Mouse (Mus musculus) limb, embryonic 14.5 days (tissue): ENCODE measurements around the gene Frmpd2. TPM values are rescaled to one million over a fixed set of nuclear protein-coding genes. Genes with fewer than 3 reads are reported as not detected.
"Not testable (repeated sequence)": the region's sequence is repeated elsewhere in the genome, so short reads cannot be mapped to it uniquely, and the experiment has no call there.

Source experiments
- ATAC-seq: fragments of 200-750 bp; cut with Nextera tagmentation; 2 replicates; pipeline ENCODE4 v1.8.0; 2017; ENCODE audit warnings: low read depth, moderate number of reproducible peaks, moderate TSS enrichment; ENCODE audit not compliant: low FRiP score
- DNase-seq: peaks from one replicate; pipeline ENCODE4 v3.0.0-alpha.2; 2015; ENCODE audit warnings: low spot score
- H3K27ac ChIP-seq: fragments of 300-500 bp; sonication (generic); replicated peaks from 2 replicates; pipeline ENCODE4 v1.5.1; 2014; ENCODE audit warnings: low read depth, mild to moderate bottlenecking, low read length, moderate library complexity, mixed read lengths
- H3K27me3 ChIP-seq: fragments of 300-500 bp; sonication (generic); 2 replicates; pipeline ENCODE4 v1.6.1; 2014; ENCODE audit warnings: low read length, mixed read lengths; ENCODE audit not compliant: control insufficient read depth, insufficient read depth
- H3K36me3 ChIP-seq: fragments of 300-500 bp; sonication (generic); 2 replicates; pipeline ENCODE4 v1.6.1; 2014; ENCODE audit warnings: mild to moderate bottlenecking, low read length, moderate library complexity, mixed read lengths; ENCODE audit not compliant: control insufficient read depth, insufficient read depth
- H3K4me1 ChIP-seq: fragments of 300-500 bp; sonication (generic); 2 replicates; pipeline ENCODE4 v1.6.1; 2014; ENCODE audit warnings: antibody characterized with exemption, low read length, mixed read lengths; ENCODE audit not compliant: control insufficient read depth, insufficient read depth
- H3K4me2 ChIP-seq: fragments of 300-500 bp; sonication (generic); replicated peaks from 2 replicates; pipeline ENCODE4 v1.6.1; 2014; ENCODE audit warnings: low read depth, mild to moderate bottlenecking, low read length, moderate library complexity; ENCODE audit not compliant: severe bottlenecking
- H3K4me3 ChIP-seq: fragments of 300-500 bp; sonication (generic); replicated peaks from 2 replicates; pipeline ENCODE4 v1.5.1; 2014; ENCODE audit warnings: low read length
- H3K9ac ChIP-seq: fragments of 300-500 bp; sonication (generic); 2 replicates; pipeline ENCODE4 v1.6.1; 2014; ENCODE audit warnings: mild to moderate bottlenecking, low read depth, low read length, moderate library complexity; ENCODE audit not compliant: severe bottlenecking
- H3K9me3 ChIP-seq: fragments of 300-500 bp; sonication (generic); 2 replicates; pipeline ENCODE4 v1.6.1; 2016; ENCODE audit warnings: low read length; ENCODE audit not compliant: control insufficient read depth
- POLR2A ChIP-seq: fragments of 200-500 bp; IDR thresholded peaks from 2 replicates; pipeline ENCODE4 v1.8.0; 2012; ENCODE audit warnings: inconsistent platforms, mild to moderate bottlenecking, moderate library complexity, borderline replicate concordance; ENCODE audit not compliant: insufficient read depth, insufficient read length; ENCODE audit errors: extremely low read depth
- WGBS: fragments of 180-500 bp; shearing (Covaris S2); extraction: QIAGEN DNeasy Blood & Tissue Kit; methylation state at CpG from one replicate; pipeline ENCODE4 v1.1.7; 2014; 5-methylcytosine and 5-hydroxymethylcytosine counted together
- polyA plus RNA-seq, 2 experiments: library from polyadenylated mRNA; depleted of rRNA in 1 of 2; stranded (reverse) in 1 of 2; unstranded in 1 of 2; fragments of >200 nt; fragmentation: Nextera tagmentation in 1 of 2; extraction: Ambion mirVana in 1 of 2; gene quantifications; 2 replicates each; pipeline versions ENCODE4 v1.2.1 to v1.2.3; 2012 to 2014

The Frmpd2 gene
- polyA plus RNA-seq (2012; rRNA removed) = 0.01 TPM in 2 replicates
- polyA plus RNA-seq (2014; fragmentation: Nextera tagmentation; extraction: Ambion mirVana) = not detected in 2 replicates

- TF ChIP-seq POLR2A = no peak
- H3K9me3 ChIP-seq = no peaks in the 10 kb centered on the region
- H3K9ac ChIP-seq = no peak within 1 kb of the TSS
- H3K27ac ChIP-seq = no peak within 1 kb of the TSS
- 46% methylated on average over 3 of the region's 3 CpGs for WGBS
- H3K27me3 ChIP-seq = no peaks in the 10 kb centered on the region
- no peak for DNase-seq
- peaks cover 15% of the 10 kb centered on the region for H3K4me1 ChIP-seq
- H3K4me3 ChIP-seq = no peak within 1 kb of the TSS
- H3K4me2 ChIP-seq = no peak within 1 kb of the TSS
- no peaks in the 10 kb centered on the region for H3K36me3 ChIP-seq
- no peak for ATAC-seq
These were observed at the start of gene Frmpd2 for GRCm38 (mm10) chr14:33471331-33471730. TSS of gene Frmpd2 (plus strand) at chr14:33471696.

- 82% methylated on average over 1 of the region's 1 CpGs for WGBS
- no peaks in the 10 kb centered on the region for H3K4me1 ChIP-seq
- no peak for TF ChIP-seq POLR2A
- ATAC-seq (no peak), DNase-seq (no peak)
- no peak overlapping the region for H3K27ac ChIP-seq
- no peaks in the 10 kb centered on the region for H3K9me3 ChIP-seq
- no peak overlapping the region for H3K9ac ChIP-seq
- no peaks in the 10 kb centered on the region for H3K36me3 ChIP-seq
- no peaks in the 10 kb centered on the region for H3K27me3 ChIP-seq
- H3K4me2 ChIP-seq = no peak overlapping the region
- H3K4me3 ChIP-seq = no peak overlapping the region
These were observed 48.5 kb upstream of the Frmpd2 start for GRCm38 (mm10) chr14:33423003-33423402.

GRCm38 (mm10) chr14:33424124-33424523, 47.4 kb upstream of the Frmpd2 start:
- Histone ChIP-seq H3K4me2 (no peak overlapping the region), H3K4me1 (no peaks in the 10 kb centered on the region), H3K9ac (no peak overlapping the region), H3K27me3 (no peaks in the 10 kb centered on the region), H3K4me3 (no peak overlapping the region), H3K27ac (no peak overlapping the region), H3K9me3 (no peaks in the 10 kb centered on the region), H3K36me3 (no peaks in the 10 kb centered on the region)
- no peak for DNase-seq
- no peak for ATAC-seq
- TF ChIP-seq POLR2A = no peak

- H3K27me3 ChIP-seq, H3K4me2 ChIP-seq, H3K9ac ChIP-seq, H3K27ac ChIP-seq, H3K9me3 ChIP-seq, DNase-seq, H3K4me1 ChIP-seq, ATAC-seq, H3K4me3 ChIP-seq, H3K36me3 ChIP-seq: not testable (repeated sequence)
- 89% methylated on average over 4 of the region's 4 CpGs for WGBS
These were observed 39.0 kb upstream of the Frmpd2 start for GRCm38 (mm10) chr14:33432485-33432884.

GRCm38 (mm10) chr14:33443780-33444179, 27.7 kb upstream of the Frmpd2 start:
- no peaks in the 10 kb centered on the region for H3K36me3 ChIP-seq
- no peak overlapping the region for H3K9ac ChIP-seq
- H3K4me3 ChIP-seq = no peak overlapping the region
- TF ChIP-seq POLR2A = no peak
- peaks cover 14% of the 10 kb centered on the region for H3K4me1 ChIP-seq
- no peak overlapping the region for H3K27ac ChIP-seq
- ATAC-seq (no peak), DNase-seq (no peak)
- 82% methylated on average over 2 of the region's 2 CpGs for WGBS
- H3K9me3 ChIP-seq = no peaks in the 10 kb centered on the region
- no peaks in the 10 kb centered on the region for H3K27me3 ChIP-seq
- H3K4me2 ChIP-seq = no peak overlapping the region

GRCm38 (mm10) chr14:33445962-33446361, 25.5 kb upstream of the Frmpd2 start:
- Histone ChIP-seq H3K4me2 (peak overlapping the region; percentile 56), H3K27me3 (no peaks in the 10 kb centered on the region), H3K4me1 (peaks cover 14% of the 10 kb centered on the region), H3K9ac (peak overlapping the region; percentile 95), H3K27ac (no peak overlapping the region), H3K4me3 (peak overlapping the region; percentile 90), H3K36me3 (no peaks in the 10 kb centered on the region), H3K9me3 (no peaks in the 10 kb centered on the region)
- DNase-seq (no peak), ATAC-seq (no peak)
- WGBS = 26% methylated on average over 3 of the region's 3 CpGs
- no peak for TF ChIP-seq POLR2A
